9 mouse cellular contexts compared by ENCODE assay signal in genomic region chr6:64996824-64997421, GRCm38 (mm10). TPM values are rescaled to one million over a fixed set of nuclear protein-coding genes. Genes with fewer than 3 reads are reported as not detected.
A peak's percentile ranks its signal among the peaks of the same experiment; 100 is the strongest.
DNase-seq lines count a peak whose midpoint lies in the region; ATAC-seq and TF ChIP-seq lines count a peak whose summit lies in the region.
"Had no signal": no experiment of that assay in that cellular context is flagged by ENCODE, and none has a peak within 500 bp of the region (broad histone marks: within the 10 kb centered on the region; RNA-seq: fewer than 3 reads in every experiment).

No protein-coding gene starts in this region.

- in situ Hi-C loops in CH12.LX (cut with MboI; ENCODE audit: low pct_ligation_motif_present, low pct_unique_long_range_greater_than_20kb, low sequenced_read_pairs) = no loop called here

- no peak overlapping the region for H3K4me2 ChIP-seq in CH12.LX (ENCODE audit: insufficient read depth, low read depth, poor library complexity, severe bottlenecking)
- no peak overlapping the region for H3K4me2 ChIP-seq in neural tube, embryonic 11.5 days (ENCODE audit: low read depth)
- H3K4me2 ChIP-seq: heart, embryonic 13.5 days had no signal

- DNase-seq in heart, postnatal 4 days = peak; percentile 10
- DNase-seq in heart, postnatal 25 days (ENCODE audit: low spot score) = no peak
- DNase-seq in CH12.LX (ENCODE audit: extremely low read depth) = no peak
- peak; percentile 8 for DNase-seq in embryo, embryonic 9.5 days (ENCODE audit: extremely low spot score)
- peak; percentile 4 for DNase-seq in kidney, postnatal 14 days
- DNase-seq in neural tube, embryonic 11.5 days (ENCODE audit: low spot score) = peak; percentile 14
- DNase-seq in gastrocnemius, adult 18-20 months (ENCODE audit: low spot score) = no peak
- DNase-seq in spleen, postnatal 36 days (ENCODE audit: low spot score in 2 of 2) = no peak

- no peak overlapping the region for H3K9ac ChIP-seq in CH12.LX (ENCODE audit: insufficient read depth, low read depth)
- H3K9ac ChIP-seq in neural tube, embryonic 11.5 days (ENCODE audit: low read length) = no peak overlapping the region
- H3K9ac ChIP-seq: heart, embryonic 13.5 days had no signal

- intact Hi-C loops in heart, postnatal 25 days (cut with DNase I) = no loop called here

- no peaks in the 10 kb centered on the region for H3K36me3 ChIP-seq in CH12.LX (replicated peaks in 1 of 2; ENCODE audit: control insufficient read depth in 1 of 2, insufficient read depth in 1 of 2, low read length in 1 of 2)
- H3K36me3 ChIP-seq in neural tube, embryonic 11.5 days (ENCODE audit: control insufficient read depth, insufficient read depth, low read length) = no peaks in the 10 kb centered on the region
- H3K36me3 ChIP-seq: heart, embryonic 13.5 days had no signal

- dilution Hi-C loops in CH12.LX (cut with MboI; ENCODE audit: extremely low pct_ligation_motif_present, extremely low pct_unique_long_range_greater_than_20kb, low sequenced_read_pairs) = no loop called here

- peak in 1 of 2 experiments; percentile 31; a peak in 2 of 4 replicates for TF ChIP-seq CTCF in CH12.LX (conservative IDR thresholded peaks at IDR 0.05 in 1 of 2, IDR thresholded peaks at IDR 0.05 in 1 of 2; ENCODE audit: low read depth in 2 of 2, low read length in 2 of 2)

- no peak overlapping the region for H3K4me3 ChIP-seq in CH12.LX (replicated peaks in 1 of 3; ENCODE audit: low read depth in 2 of 3, low read length in 2 of 3, poor library complexity in 1 of 3)
- H3K4me3 ChIP-seq in neural tube, embryonic 11.5 days (ENCODE audit: low read depth, low read length) = no peak overlapping the region
- H3K4me3 ChIP-seq: heart, embryonic 13.5 days had no signal

- H3K9me3 ChIP-seq in CH12.LX (replicated peaks; ENCODE audit: low read length) = no peaks in the 10 kb centered on the region
- no peaks in the 10 kb centered on the region for H3K9me3 ChIP-seq in neural tube, embryonic 11.5 days (ENCODE audit: control insufficient read depth, low read length)
- H3K9me3 ChIP-seq: heart, embryonic 13.5 days had no signal

- H3K27me3 ChIP-seq in CH12.LX (replicated peaks) = no peaks in the 10 kb centered on the region
- H3K27me3 ChIP-seq in neural tube, embryonic 11.5 days (ENCODE audit: control insufficient read depth, insufficient read depth, low read length) = no peaks in the 10 kb centered on the region
- H3K27me3 ChIP-seq: heart, embryonic 13.5 days had no signal

- H3K27ac ChIP-seq in CH12.LX (ENCODE audit: insufficient read depth, low read depth) = no peak overlapping the region
- H3K27ac ChIP-seq in neural tube, embryonic 11.5 days (ENCODE audit: low read depth, low read length) = no peak overlapping the region
- H3K27ac ChIP-seq: heart, embryonic 13.5 days had no signal

- WGBS in neural tube, embryonic 11.5 days = 51% methylated on average over 13 of the region's 13 CpGs

- TF ChIP-seq POLR2A in CH12.LX (IDR thresholded peaks at IDR 0.05; ENCODE audit: low read depth, low read length) = no peak

- peak; percentile 5; the same call in 1 of the 2 replicates for TF ChIP-seq RAD21 in CH12.LX (IDR thresholded peaks at IDR 0.05; ENCODE audit: low read depth, low read length)

- H3K79me2 ChIP-seq in CH12.LX (replicated peaks; ENCODE audit: control insufficient read depth, extremely low read depth, insufficient read depth, poor library complexity, severe bottlenecking) = no peaks in the 10 kb centered on the region

- no peak for ATAC-seq in neural tube, embryonic 11.5 days (ENCODE audit: insufficient read depth, low FRiP score, low TSS enrichment)

- no peak for TF ChIP-seq EP300 in CH12.LX (IDR thresholded peaks at IDR 0.05; ENCODE audit: low read length)

- H3K4me1 ChIP-seq in CH12.LX (ENCODE audit: control insufficient read depth in 1 of 2, insufficient read depth in 2 of 2) = no peaks in the 10 kb centered on the region
- no peaks in the 10 kb centered on the region for H3K4me1 ChIP-seq in neural tube, embryonic 11.5 days (ENCODE audit: control insufficient read depth, insufficient read depth, low read length)
- H3K4me1 ChIP-seq: heart, embryonic 13.5 days had no signal

TF ChIP-seq in CH12.LX, 34 proteins besides CTCF, POLR2A, EP300 and RAD21:
- TF ChIP-seq MEF2A (IDR thresholded peaks at IDR 0.05; ENCODE audit: borderline replicate concordance, low read depth, low read length) = no peak
- TF ChIP-seq BHLHE40 (IDR thresholded peaks at IDR 0.05; ENCODE audit: low read depth, low read length) = peak; percentile 69

RNA-seq across cellular contexts. Expression of gene Smarcad1, which starts 45.5 kb away (rescaled TPM):
- total RNA-seq in heart, postnatal 4 days (2021) = 10 to 100 TPM; 35.9 to 41.7 TPM
- 10 to 100 TPM; 16.5 to 18.1 TPM for total RNA-seq in heart, postnatal 25 days (2021)
- total RNA-seq in CH12.LX (2012; rRNA removed) (30.2 and 37.2 TPM in 2 replicates), CH12.LX (2014; rRNA removed) (51.3 and 57.4 TPM in 2 replicates)
- polyA plus RNA-seq in CH12.LX (2012; ENCODE audit: insufficient read length, low read depth) = 39.8 and 43.9 TPM in 2 replicates
- 92.6 and 98.4 TPM in 2 replicates for polyA plus RNA-seq in neural tube, embryonic 11.5 days (2014; fragmentation: Nextera tagmentation; extraction: Ambion mirVana)
- 1 to 10 TPM; 9.1 to 9.6 TPM for total RNA-seq in gastrocnemius, adult 18-20 months (2021)

Comparison
In these comparisons a context has a peak if more than half of its experiments do, and no peak if none do; other contexts are left out.
1. DNase-seq: peak in heart, postnatal 4 days (single experiment), embryo, embryonic 9.5 days (single experiment), kidney, postnatal 14 days (single experiment) and neural tube, embryonic 11.5 days (single experiment); none in heart, postnatal 25 days (single experiment), CH12.LX (single experiment), gastrocnemius, adult 18-20 months (single experiment) and spleen, postnatal 36 days (0 of 2).